In the genomic region with DNA sequence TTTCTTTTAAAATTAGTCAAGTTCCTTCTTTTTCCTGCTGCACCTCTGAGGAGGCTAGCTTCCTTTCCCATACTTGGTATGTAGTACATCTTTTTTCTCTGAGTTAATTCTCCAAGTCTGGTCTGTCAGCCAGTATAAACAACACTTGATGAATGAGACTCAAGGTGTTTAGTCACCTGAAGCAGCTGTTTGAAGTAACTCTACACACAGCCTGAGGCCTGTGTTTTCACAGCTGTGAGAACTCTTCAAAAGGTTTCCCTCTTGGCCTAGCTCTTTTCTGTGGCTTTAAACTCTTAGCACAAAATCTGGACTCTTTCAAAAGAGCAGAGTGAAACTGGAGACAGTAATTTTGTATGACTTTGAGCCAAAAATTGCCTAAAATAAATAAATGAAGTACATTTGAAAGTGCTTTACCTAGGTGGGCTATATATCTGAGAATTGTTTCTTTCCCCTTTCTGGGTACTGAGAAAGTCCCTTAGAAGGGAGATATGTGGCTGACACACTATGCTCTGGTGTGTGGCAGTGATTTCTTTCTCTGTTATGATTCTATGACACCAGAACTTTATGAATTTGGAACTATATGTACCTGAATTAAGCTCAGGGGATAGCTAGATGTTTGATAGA, we compare ENCODE assay signal across 14 mouse cellular contexts.
A peak's percentile ranks its signal among the peaks of the same experiment; 100 is the strongest.
DNase-seq lines count a peak whose midpoint lies in the region; ATAC-seq and TF ChIP-seq lines count a peak whose summit lies in the region.
"Had no signal": no experiment of that assay in that cellular context is flagged by ENCODE, and none has a peak within 500 bp of the region (broad histone marks: within the 10 kb centered on the region; RNA-seq: fewer than 3 reads in every experiment).

No protein-coding gene starts in this region.

- H3K4me1 ChIP-seq in kidney, embryonic 15.5 days: no peaks in the 10 kb centered on the region
- no peaks in the 10 kb centered on the region for H3K4me1 ChIP-seq in kidney, adult 2 months (ENCODE audit: control insufficient read depth, insufficient read depth, low read length)
- no peaks in the 10 kb centered on the region for H3K4me1 ChIP-seq in stomach, embryonic 14.5 days (ENCODE audit: control insufficient read depth, insufficient read depth, low read length)
- no peaks in the 10 kb centered on the region for H3K4me1 ChIP-seq in stomach, postnatal 0 days (replicated peaks; ENCODE audit: control insufficient read depth, insufficient read depth)
- H3K4me1 ChIP-seq: midbrain, embryonic 13.5 days; neural tube, embryonic 12.5 days had no signal

- no peak overlapping the region for H3K4me2 ChIP-seq in kidney, embryonic 15.5 days
- H3K4me2 ChIP-seq in stomach, embryonic 14.5 days (replicated peaks; ENCODE audit: low read depth, low read length): no peak overlapping the region
- no peak overlapping the region for H3K4me2 ChIP-seq in stomach, postnatal 0 days (replicated peaks; ENCODE audit: low read depth)
- H3K4me2 ChIP-seq: midbrain, embryonic 13.5 days; neural tube, embryonic 12.5 days had no signal

- no peaks in the 10 kb centered on the region for H3K9me3 ChIP-seq in kidney, embryonic 15.5 days (replicated peaks)
- no peaks in the 10 kb centered on the region for H3K9me3 ChIP-seq in stomach, embryonic 14.5 days (ENCODE audit: control insufficient read depth, low read depth, low read length)
- no peaks in the 10 kb centered on the region for H3K9me3 ChIP-seq in stomach, postnatal 0 days (ENCODE audit: control insufficient read depth, low read length)
- H3K9me3 ChIP-seq: midbrain, embryonic 13.5 days; neural tube, embryonic 12.5 days had no signal

- TF ChIP-seq POLR2A in kidney, adult 2 months (IDR thresholded peaks at IDR 0.05; ENCODE audit: low read depth, low read length): no peak

- TF ChIP-seq CTCF in kidney, adult 2 months (conservative IDR thresholded peaks at IDR 0.05; ENCODE audit: insufficient read depth, insufficient read length, low read depth, low read length): no peak
- TF ChIP-seq CTCF in stomach, postnatal 0 days (IDR thresholded peaks at IDR 0.05; ENCODE audit: low read depth): no peak
- TF ChIP-seq CTCF in gastrocnemius, adult 2 months (IDR thresholded peaks at IDR 0.05): no peak

- no peak overlapping the region for H3K9ac ChIP-seq in kidney, embryonic 15.5 days
- no peak overlapping the region for H3K9ac ChIP-seq in stomach, embryonic 14.5 days (replicated peaks; ENCODE audit: low read depth, low read length)
- H3K9ac ChIP-seq in stomach, postnatal 0 days (ENCODE audit: low read length): no peak overlapping the region
- H3K9ac ChIP-seq: midbrain, embryonic 13.5 days; neural tube, embryonic 12.5 days had no signal

- TF ChIP-seq EP300 in stomach, postnatal 0 days (optimal IDR thresholded peaks at IDR 0.05): no peak

- no peaks in the 10 kb centered on the region for H3K27me3 ChIP-seq in kidney, embryonic 15.5 days
- H3K27me3 ChIP-seq in kidney, adult 2 months (replicated peaks; ENCODE audit: control insufficient read depth, insufficient read depth, low read length): no peaks in the 10 kb centered on the region
- H3K27me3 ChIP-seq in stomach, embryonic 14.5 days (ENCODE audit: control insufficient read depth, insufficient read depth, low read length): no peaks in the 10 kb centered on the region
- H3K27me3 ChIP-seq in stomach, postnatal 0 days (ENCODE audit: control insufficient read depth, insufficient read depth, low read length): no peaks in the 10 kb centered on the region
- H3K27me3 ChIP-seq: midbrain, embryonic 13.5 days; neural tube, embryonic 12.5 days had no signal

- intact Hi-C loops in gastrocnemius, adult 2 months (cut with DNase I): no loop called here

- peak; percentile 89 for ATAC-seq in kidney, embryonic 15.5 days (replicated peaks; ENCODE audit: low FRiP score)
- peak; percentile 86; the same call in 1 of the 2 replicates for ATAC-seq in stomach, embryonic 14.5 days (ENCODE audit: insufficient number of reproducible peaks, insufficient read depth, low FRiP score, low read depth)
- ATAC-seq in stomach, postnatal 0 days (ENCODE audit: low FRiP score, low TSS enrichment): no peak
- ATAC-seq in CD4-positive, CD25-positive, alpha-beta regulatory T cell, adult 4 months: no peak
- ATAC-seq in inflammation-experienced regulatory T-cells, adult 6 months: no peak
- ATAC-seq: midbrain, embryonic 13.5 days had no signal

- no peaks in the 10 kb centered on the region for H3K36me3 ChIP-seq in kidney, embryonic 15.5 days
- H3K36me3 ChIP-seq in kidney, adult 2 months (ENCODE audit: control insufficient read depth, insufficient read depth, low read length): no peaks in the 10 kb centered on the region
- no peaks in the 10 kb centered on the region for H3K36me3 ChIP-seq in stomach, embryonic 14.5 days (ENCODE audit: control insufficient read depth, insufficient read depth, low read length)
- no peaks in the 10 kb centered on the region for H3K36me3 ChIP-seq in stomach, postnatal 0 days (ENCODE audit: control insufficient read depth, insufficient read depth, low read length)
- H3K36me3 ChIP-seq: midbrain, embryonic 13.5 days; neural tube, embryonic 12.5 days had no signal

- no peak overlapping the region for H3K4me3 ChIP-seq in kidney, embryonic 15.5 days (replicated peaks)
- H3K4me3 ChIP-seq in kidney, adult 2 months (ENCODE audit: insufficient read depth, low read depth, low read length): no peak overlapping the region
- no peak overlapping the region for H3K4me3 ChIP-seq in stomach, embryonic 14.5 days (ENCODE audit: low read depth, low read length)
- no peak overlapping the region for H3K4me3 ChIP-seq in stomach, postnatal 0 days (ENCODE audit: low read depth, low read length)
- H3K4me3 ChIP-seq in gastrocnemius, adult 2 months: no peak overlapping the region
- H3K4me3 ChIP-seq: heart, adult 2 months; midbrain, embryonic 13.5 days; neural tube, embryonic 12.5 days had no signal

- H3K27ac ChIP-seq in kidney, embryonic 15.5 days: no peak overlapping the region
- no peak overlapping the region for H3K27ac ChIP-seq in kidney, adult 2 months (ENCODE audit: insufficient read depth, low read depth, low read length)
- no peak overlapping the region for H3K27ac ChIP-seq in stomach, embryonic 14.5 days (ENCODE audit: low read length)
- no peak overlapping the region for H3K27ac ChIP-seq in stomach, postnatal 0 days (replicated peaks)
- H3K27ac ChIP-seq in gastrocnemius, adult 2 months: no peak overlapping the region
- H3K27ac ChIP-seq: heart, adult 2 months; midbrain, embryonic 13.5 days; neural tube, embryonic 12.5 days had no signal

- DNase-seq in kidney, adult 2 months: no peak
- DNase-seq in stomach, postnatal 0 days (ENCODE audit: low spot score): no peak
- DNase-seq in fibroblast of lung, adult 2 months (ENCODE audit: low read depth): peak; percentile 40
- no peak for DNase-seq in gastrocnemius, adult 2 months
- DNase-seq: cerebellum, adult 9-10 months; heart, adult 2 months; heart, postnatal 4 days; kidney, adult 8-10 months had no signal

Comparison
In these comparisons a context has a peak if more than half of its experiments do, and no peak if none do; other contexts are left out.
1. ATAC-seq: peak in kidney, embryonic 15.5 days (single experiment) and stomach, embryonic 14.5 days (single experiment); none in stomach, postnatal 0 days (single experiment), CD4-positive, CD25-positive, alpha-beta regulatory T cell, adult 4 months (single experiment) and inflammation-experienced regulatory T-cells, adult 6 months (single experiment).